Mouse (Mus musculus) brain, embryonic 14.5 days (tissue): Measurements from ENCODE around the gene Mob3b. TPM values are rescaled to one million over a fixed set of nuclear protein-coding genes. Genes with fewer than 3 reads are reported as not detected.
A peak's percentile ranks its signal among the peaks of the same experiment; 100 is the strongest.

Experiments
- DNase-seq: peaks from one replicate; pipeline ENCODE4 v3.0.0-alpha.2; 2011; ENCODE audit warnings: low read depth
- CTCF ChIP-seq: fragments of 200-500 bp; IDR thresholded peaks from 2 replicates; pipeline ENCODE4 v1.5.1; 2012; ENCODE audit warnings: inconsistent platforms, mild to moderate bottlenecking, moderate library complexity, borderline replicate concordance; ENCODE audit not compliant: insufficient read depth, insufficient read length; ENCODE audit errors: extremely low read depth
- POLR2A ChIP-seq: fragments of 200-500 bp; IDR thresholded peaks from 2 replicates; pipeline ENCODE4 v1.6.1; 2012; ENCODE audit warnings: mild to moderate bottlenecking, inconsistent platforms, borderline replicate concordance; ENCODE audit not compliant: poor library complexity, insufficient read depth, insufficient read length, severe bottlenecking; ENCODE audit errors: extremely low read depth
- polyA plus RNA-seq: library from polyadenylated mRNA; depleted of rRNA; stranded (reverse); fragments of >200 nt; gene quantifications from 2 replicates; pipeline ENCODE4 v1.2.3, GENCODE M21; 2012

Gene Mob3b
- polyA plus RNA-seq, 1 experiment: 2.9 TPM

GRCm38 (mm10) chr4:35004473-35004872 is 152.8 kb downstream of the Mob3b start:
- TF ChIP-seq CTCF: no peak
- no peak for TF ChIP-seq POLR2A
- no peak for DNase-seq

- TF ChIP-seq CTCF: no peak
- TF ChIP-seq POLR2A: no peak
- no peak for DNase-seq
These were observed 153.5 kb downstream of the Mob3b start for GRCm38 (mm10) chr4:35003550-35004326.

GRCm38 (mm10) chr4:34996616-34997015 is 160.7 kb downstream of the Mob3b start:
- DNase-seq: no peak
- TF ChIP-seq POLR2A: no peak
- no peak for TF ChIP-seq CTCF

GRCm38 (mm10) chr4:34993639-34993975 is 163.7 kb downstream of the Mob3b start:
- no peak for TF ChIP-seq POLR2A

GRCm38 (mm10) chr4:34992866-34993638 is 164.2 kb downstream of the Mob3b start:
- TF ChIP-seq POLR2A: no peak
- no peak for TF ChIP-seq CTCF
- DNase-seq: peak; percentile 89

More at GRCm38 (mm10) chr4:34993639-34993975, 163.7 kb downstream of the Mob3b start:
- DNase-seq: no peak

- TF ChIP-seq POLR2A: no peak
- no peak for TF ChIP-seq CTCF
- peak; percentile 60 for DNase-seq
These were observed 165.1 kb downstream of the Mob3b start for GRCm38 (mm10) chr4:34991891-34992865.

GRCm38 (mm10) chr4:34991116-34991515 is 166.2 kb downstream of the Mob3b start:
- DNase-seq: peak; percentile 30
- TF ChIP-seq CTCF (no peak), POLR2A (no peak)

GRCm38 (mm10) chr4:34990659-34991058 is 166.6 kb downstream of the Mob3b start:
- TF ChIP-seq CTCF (no peak), POLR2A (no peak)
- DNase-seq: no peak

GRCm38 (mm10) chr4:34987568-34987967 is 169.7 kb downstream of the Mob3b start:
- no peak for DNase-seq
- TF ChIP-seq POLR2A (no peak), CTCF (no peak)

GRCm38 (mm10) chr4:34987109-34987508 is 170.2 kb downstream of the Mob3b start:
- no peak for TF ChIP-seq CTCF
- TF ChIP-seq POLR2A: no peak
- DNase-seq: no peak

GRCm38 (mm10) chr4:34986647-34987046 is 170.6 kb downstream of the Mob3b start:
- no peak for TF ChIP-seq POLR2A
- TF ChIP-seq CTCF: no peak
- no peak for DNase-seq

- no peak for DNase-seq
- no peak for TF ChIP-seq POLR2A
- no peak for TF ChIP-seq CTCF
These were observed 172.9 kb downstream of the Mob3b start for GRCm38 (mm10) chr4:34984377-34984776.

- DNase-seq: no peak
- TF ChIP-seq POLR2A: no peak
- TF ChIP-seq CTCF: no peak
These were observed 173.8 kb downstream of the Mob3b start for GRCm38 (mm10) chr4:34983511-34983910.
